Mouse (Mus musculus): ENCODE results near the gene Nelfcd. TPM values are rescaled to one million over a fixed set of nuclear protein-coding genes. Genes with fewer than 3 reads are reported as not detected.
A peak's percentile ranks its signal among the peaks of the same experiment; 100 is the strongest.

Gene Nelfcd
- total RNA-seq, 2 experiments from 2014 or later = 29.3 to 31.4 TPM

DNA sequence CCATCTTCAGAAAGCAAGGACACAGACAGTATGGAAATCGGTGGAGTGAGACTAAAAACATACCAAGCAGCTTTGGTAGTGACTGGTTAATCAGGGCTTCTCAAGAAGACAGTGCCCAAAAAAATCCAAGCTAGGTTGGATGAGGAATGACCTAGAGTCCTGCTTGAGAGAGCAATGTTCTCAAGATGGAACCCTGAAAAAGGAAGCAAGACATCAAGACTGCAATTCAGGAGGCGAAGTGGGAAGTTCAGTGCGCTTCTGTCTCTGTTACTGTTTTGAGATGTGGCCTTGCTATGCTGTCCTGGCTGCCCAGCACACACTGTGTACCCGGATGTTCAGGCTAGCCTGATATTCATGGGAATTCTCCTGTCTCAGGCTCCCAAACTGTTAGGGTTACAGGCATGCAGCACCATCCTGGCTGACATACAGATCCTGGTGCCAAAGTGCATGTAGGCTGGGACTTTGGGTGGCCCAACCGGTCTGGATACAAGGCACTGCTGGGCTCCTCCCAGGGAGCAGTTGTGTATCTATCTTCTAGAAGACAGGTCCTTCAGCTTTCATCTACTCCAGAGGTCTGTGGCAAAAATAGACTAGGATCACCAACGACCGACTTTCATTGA, 55.3 kb downstream of the Nelfcd start:
- intact Hi-C loops (cut with DNase I) = loop anchor here (5.0 to 10.0 kb wide), 2 partner anchors 386 to 396 kb away; partner anchors contain the start of gene Stx16

DNA sequence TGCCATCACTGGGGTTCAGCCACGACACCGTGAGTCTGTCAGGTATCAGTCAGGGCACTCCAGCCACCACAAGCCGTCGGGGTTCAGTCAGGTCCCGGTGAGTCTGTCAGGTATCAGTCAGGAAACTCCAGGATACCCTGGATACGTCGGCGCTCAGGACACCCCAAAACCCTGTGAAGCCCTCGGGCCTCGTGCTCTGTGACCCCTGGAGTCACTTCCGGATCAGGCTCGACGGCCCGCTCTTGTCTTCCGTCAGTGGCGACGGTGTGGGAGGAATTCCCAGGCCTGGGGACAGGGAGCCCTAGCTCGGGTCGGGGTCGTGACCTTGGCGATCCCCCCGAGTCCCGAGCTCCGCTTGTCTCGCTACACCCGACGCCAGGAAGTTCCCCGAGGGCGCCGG, 56.8 kb downstream of the Nelfcd start:
- intact Hi-C loops (cut with DNase I) = loop anchor here (2.0 to 10.0 kb wide), 4 partner anchors 34 to 398 kb away; partner anchors contain the start of genes Ctsz and Stx16
- no peak for DNase-seq

More for the DNA sequence above, 55.3 kb downstream of the Nelfcd start:
- no peak for DNase-seq

DNA sequence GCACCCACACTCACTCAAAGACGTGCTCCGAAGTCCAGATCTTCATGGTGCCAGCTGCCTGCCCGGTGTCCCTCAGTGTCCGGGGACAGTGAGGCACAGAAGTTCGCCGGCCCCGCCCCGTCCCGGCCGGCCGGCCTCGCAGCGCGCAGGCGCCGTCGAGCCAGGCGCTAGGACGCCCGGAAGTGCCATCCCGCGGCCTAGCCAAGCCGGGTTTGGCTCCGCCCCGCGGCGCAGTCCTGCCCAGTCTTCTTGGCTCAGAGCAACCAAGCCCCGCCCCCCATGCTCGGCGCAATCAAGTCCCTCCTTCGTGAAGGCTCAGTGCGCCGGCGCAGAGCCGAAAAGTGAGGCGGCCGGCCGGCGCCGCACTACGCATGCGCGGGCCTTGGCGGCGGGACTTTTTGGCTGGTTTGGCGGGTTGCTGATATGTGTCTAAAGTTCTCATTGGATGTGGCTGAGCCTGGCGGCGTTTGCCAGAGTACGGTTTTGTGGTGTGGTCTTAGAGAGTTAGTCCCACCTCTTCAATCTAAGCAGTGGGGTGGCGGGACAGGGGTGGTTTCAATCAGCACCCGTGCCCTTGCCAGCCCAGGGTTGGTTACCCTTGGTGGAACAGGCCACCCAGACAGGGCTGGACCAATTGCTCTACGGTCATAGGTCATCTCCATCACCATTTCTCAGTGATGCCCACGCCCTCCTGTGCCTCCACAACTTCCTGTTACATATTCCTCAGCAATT, 57.4 kb downstream of the Nelfcd start, which contains the start of gene Prelid3b:
TSS of gene Prelid3b (minus strand) at position 264 of the 732 bp plus-strand sequence.
- peak; percentile 99 for DNase-seq
- intact Hi-C loops (cut with DNase I) = loop anchor here (2.0 to 10.0 kb wide), 4 partner anchors 34 to 398 kb away; partner anchors contain the start of genes Ctsz and Stx16

DNA sequence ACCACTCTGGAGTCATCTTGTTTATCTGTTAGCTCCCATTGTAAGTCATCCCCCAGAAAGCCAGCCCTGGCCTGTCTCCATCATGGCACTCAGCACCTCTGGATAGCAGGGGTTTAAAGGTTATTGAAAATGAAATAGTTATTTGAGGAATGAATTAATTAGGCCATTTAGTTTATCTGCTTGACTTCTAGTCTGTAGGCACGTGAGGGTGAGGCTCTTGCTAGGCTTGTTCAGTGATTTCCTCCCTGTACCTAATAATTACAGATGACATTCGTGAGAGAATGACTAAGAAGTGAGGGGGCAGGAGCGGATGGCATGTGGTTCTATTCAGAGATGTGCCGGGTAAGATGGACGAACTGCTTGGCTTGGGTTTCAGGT, 57.9 kb downstream of the Nelfcd start:
- DNase-seq = no peak
- intact Hi-C loops (cut with DNase I) = loop anchor here (2.0 to 10.0 kb wide), 4 partner anchors 35 to 399 kb away; partner anchors contain the start of genes Ctsz and Stx16

Other genes with a start within 250 kb of the Nelfcd start
- gene Gnas, start 131.5 kb upstream of the Nelfcd start, total RNA-seq (2021) = 1,000 to 10,000 TPM; 1,171 to 1,227 TPM
- 1 to 10 TPM; 2.4 TPM for gene Gm20721, start 69.1 kb upstream of the Nelfcd start, total RNA-seq (2021)
- 10 to 100 TPM; 33.9 to 36.0 TPM for gene Ctsz, start 23.2 kb downstream of the Nelfcd start, total RNA-seq (2021)
- gene Tubb1, start 34.9 kb downstream of the Nelfcd start, total RNA-seq (2021) = 1 to 10 TPM; 3.8 to 4.1 TPM
- gene Atp5e, start 48.3 kb downstream of the Nelfcd start, total RNA-seq (2021) = 1,000 to 10,000 TPM; 1,605 to 1,606 TPM
- gene Prelid3b, start 57.3 kb downstream of the Nelfcd start, total RNA-seq (2021) = 10 to 100 TPM; 56.5 to 65.8 TPM
- gene Zfp831, start 227.7 kb downstream of the Nelfcd start, total RNA-seq (2021) = under 1 TPM; 0.08 TPM

All from heart, postnatal 36 days (tissue).